Mouse (Mus musculus) CD4-positive, CD25-positive, alpha-beta regulatory T cell, adult 2 months (primary cell): ENCODE data around the gene Tifa.

Experiments used
- DNase-seq: peaks from one replicate; pipeline ENCODE4 v3.0.0-alpha.2; 2012; ENCODE audit warnings: low read depth, low spot score

Gene Tifa

GRCm38 (mm10) chr3:127787032-127787431 is 2.6 kb upstream of the Tifa start:
- DNase-seq: no peak

GRCm38 (mm10) chr3:127788038-127788437 is 1.6 kb upstream of the Tifa start:
- DNase-seq: no peak

DNA sequence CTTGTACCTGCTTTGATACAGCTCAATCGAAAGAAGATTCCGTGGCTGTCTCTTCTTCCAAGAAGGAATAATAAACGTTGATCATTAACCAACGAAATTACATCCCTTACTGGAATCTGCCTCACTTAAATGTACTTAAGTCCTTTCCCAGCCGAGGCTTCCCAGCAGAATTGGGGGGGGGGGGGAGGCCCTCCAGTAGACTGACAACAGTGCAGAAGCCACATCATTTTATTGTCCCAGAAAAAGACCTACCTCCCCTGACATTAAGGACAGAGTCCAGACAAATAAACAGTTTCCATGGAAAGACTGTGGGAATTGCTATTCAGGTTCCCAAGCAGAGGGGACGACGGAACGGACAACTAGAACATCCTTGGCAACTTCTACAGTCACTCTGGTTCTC is 686 bp upstream of the Tifa start:
- no peak for DNase-seq

DNA sequence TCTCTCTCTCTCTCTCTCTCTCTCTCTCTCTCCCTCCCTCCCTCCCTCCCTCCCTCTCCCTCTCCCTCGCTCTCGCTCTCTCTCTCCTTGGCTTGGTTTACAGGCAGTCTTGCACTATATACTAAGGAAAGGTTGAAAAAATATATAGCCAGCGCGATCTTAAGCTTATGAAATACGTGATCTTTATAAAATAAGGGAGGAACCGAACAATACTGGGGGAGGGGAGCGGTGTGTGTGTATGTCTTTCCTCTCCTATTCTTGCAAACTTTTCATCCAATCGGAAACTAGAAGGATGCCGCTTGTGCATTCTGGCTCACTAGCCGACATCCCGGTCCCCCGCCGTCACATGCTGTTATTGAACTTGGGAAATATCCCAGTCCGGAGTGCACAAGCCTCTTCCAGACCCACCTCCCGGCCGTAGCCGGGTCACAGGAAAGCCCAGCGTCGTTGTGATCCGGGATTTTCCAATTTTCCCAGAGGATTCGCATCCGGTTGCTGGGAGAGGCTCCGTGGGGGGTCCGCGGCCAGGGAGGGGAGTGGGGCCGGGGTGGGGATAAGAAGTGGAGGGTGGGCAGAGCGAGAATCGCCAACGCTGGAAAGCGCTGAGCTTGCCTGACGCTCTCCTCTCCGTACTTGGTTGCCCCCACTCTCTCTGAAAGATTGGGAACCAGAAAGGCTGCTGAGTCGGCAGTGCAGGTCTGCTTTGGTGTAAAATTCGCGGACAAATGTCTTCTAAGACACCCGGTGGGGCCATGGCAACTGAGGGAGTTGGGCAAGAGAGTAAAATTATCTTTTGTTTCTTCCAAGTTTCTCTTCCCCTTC is 840 bp downstream of the Tifa start:
- DNase-seq: peak; percentile 40

- DNase-seq: peak; percentile 8
These were observed 1.5 kb downstream of the Tifa start for GRCm38 (mm10) chr3:127791056-127791483.

DNA sequence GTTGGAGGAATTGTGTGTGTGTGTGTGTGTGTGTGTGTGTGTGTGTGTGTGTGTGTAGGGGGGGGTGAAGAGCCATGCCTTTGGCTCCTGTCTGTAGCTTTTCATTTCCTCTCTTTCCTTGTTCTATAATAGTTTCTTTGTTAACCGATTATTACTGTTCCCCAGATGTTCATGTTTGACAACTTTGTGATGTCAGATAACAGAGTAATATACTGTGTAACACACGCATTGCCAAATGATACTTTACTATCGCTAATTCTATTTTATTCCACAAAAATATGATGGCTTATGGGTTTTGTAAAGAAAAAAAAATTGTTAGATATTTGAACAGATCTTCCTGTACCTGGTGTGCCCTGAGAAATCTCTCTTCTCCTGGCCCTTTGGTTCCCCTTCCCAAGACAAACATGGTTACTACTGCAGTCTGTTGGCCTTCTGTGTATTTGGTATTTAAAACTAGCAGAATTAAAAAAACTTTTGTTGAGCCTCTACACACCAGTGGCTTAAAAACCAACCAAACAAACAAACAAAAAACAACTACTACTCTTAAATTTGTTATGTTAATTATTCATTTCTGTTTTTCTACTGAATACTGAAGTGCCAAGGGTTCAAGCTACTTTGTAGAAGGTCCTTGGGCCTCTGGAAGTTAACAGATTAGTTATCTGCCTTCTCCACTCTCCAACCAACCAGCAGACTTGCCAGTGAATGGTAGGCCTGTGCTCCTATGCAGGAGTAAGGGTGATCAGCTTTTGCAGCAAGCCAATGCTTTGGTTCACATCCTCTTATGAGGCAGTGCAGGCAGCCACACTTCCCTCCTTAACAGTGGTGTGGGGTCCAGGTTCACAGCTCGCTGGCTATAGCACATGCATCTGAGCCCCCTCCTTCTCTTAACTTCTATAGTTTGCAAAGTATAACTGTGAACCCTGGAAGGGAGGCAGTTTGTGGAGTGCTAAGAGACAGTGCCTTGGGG is 2.3 kb downstream of the Tifa start:
- no peak for DNase-seq

- no peak for DNase-seq
These were observed 3.4 kb downstream of the Tifa start for GRCm38 (mm10) chr3:127793022-127793421.

GRCm38 (mm10) chr3:127795762-127796161 is 6.2 kb downstream of the Tifa start:
- peak; percentile 9 for DNase-seq

DNA sequence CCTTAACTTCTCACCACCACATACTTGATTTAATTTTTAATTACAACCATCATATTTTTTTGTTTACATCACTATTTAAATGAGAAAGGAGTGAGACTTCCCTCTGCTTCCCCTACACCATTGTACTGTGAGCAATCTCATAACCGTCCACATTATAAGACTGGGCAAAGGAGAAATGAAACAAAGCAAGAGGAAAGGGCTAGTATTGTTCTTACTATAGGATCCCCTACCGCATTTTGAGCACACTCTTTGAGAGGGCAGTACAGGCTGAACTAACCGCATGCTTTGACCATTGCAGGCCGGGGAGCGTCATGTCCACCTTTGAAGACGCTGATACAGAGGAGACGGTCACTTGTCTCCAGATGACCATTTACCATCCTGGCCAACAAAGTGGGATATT is 6.7 kb downstream of the Tifa start:
- no peak for DNase-seq

DNA sequence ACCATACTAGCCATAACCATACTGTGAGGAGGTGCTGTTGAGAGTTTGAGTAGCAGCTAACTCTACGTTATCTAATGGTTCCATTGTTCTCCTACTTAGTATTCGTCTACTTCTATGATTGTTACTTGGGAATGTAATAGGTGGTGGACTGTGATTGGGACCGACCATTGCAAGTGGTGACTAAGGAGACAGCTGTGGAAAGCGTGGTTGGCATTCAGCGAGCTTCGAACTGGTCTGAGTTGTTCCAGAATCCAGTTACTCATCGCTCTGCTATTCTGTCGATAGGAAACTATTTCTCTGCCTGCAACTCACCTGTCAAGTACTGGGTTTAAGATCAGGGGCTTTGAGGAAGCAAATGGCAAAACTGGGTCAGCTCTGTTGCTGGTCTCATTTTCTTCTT is 11.6 kb downstream of the Tifa start:
- DNase-seq: no peak

DNA sequence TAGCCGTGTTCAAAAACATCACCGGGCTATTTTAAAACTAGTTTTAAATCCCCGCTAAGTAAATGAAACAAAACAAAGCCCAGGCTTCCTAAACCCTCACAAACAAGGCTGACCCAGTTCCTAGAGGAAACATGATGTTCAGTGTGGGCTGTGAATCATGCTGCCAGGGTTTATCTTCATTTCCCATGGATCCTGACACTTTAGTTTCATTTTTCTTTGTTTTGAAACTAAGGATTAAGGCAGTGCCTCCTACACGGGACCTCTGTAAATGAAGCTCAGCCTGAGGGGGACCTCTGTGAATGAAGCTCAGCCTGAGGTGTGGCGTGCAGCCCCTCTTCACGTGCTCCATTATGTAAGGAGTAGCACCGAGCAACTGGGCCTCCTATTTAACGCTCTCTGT is 13.2 kb downstream of the Tifa start:
- DNase-seq: no peak

GRCm38 (mm10) chr3:127804439-127804838 is 14.8 kb downstream of the Tifa start:
- DNase-seq: no peak

- no peak for DNase-seq
These were observed 15.5 kb downstream of the Tifa start for GRCm38 (mm10) chr3:127805071-127805470.

DNA sequence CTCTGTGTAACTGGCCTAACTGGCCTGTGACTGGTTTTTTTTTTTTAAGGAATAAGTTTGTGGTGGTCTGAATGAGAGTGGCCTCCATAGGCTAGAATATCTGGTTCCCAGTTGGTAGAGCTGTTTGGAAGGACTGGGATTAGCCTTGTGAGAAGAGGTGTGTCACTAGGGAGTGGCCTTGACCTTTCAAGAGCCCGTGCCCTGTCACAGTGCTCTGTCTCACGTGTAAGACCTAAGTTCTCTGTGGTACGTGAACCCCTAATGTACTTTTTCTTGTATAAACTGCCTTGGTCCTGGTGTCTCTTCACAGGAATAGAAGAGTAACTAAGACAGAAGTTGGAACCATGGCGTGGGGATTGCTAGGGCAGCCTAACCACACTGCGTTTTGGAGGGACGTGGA is 16.4 kb downstream of the Tifa start:
- DNase-seq: no peak

GRCm38 (mm10) chr3:127807846-127808245 is 18.2 kb downstream of the Tifa start:
- DNase-seq: no peak

DNA sequence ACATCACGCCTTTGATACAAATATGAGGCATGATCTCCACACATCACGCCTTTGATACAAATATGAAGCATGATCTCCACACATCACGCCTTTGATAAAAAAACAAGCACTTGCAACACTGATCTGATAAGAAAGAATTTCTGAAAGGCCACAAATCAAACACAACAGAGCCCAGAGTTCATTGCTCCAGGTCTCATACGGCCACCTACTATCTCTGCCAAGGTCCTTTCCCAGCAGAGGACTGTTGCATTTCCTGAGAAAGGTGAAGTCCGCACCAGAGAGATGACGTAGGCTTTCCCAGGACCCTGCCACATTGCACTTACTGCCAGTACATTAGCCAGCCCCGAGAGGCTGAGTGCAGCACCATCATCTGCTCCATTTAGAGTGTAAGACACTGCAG is 19.5 kb downstream of the Tifa start:
- DNase-seq: no peak

- DNase-seq: no peak
These were observed 27.6 kb downstream of the Tifa start for GRCm38 (mm10) chr3:127817120-127817683.

GRCm38 (mm10) chr3:127818694-127819663 is 29.4 kb downstream of the Tifa start:
- DNase-seq: no peak

GRCm38 (mm10) chr3:127820400-127820799 is 30.8 kb downstream of the Tifa start:
- DNase-seq: no peak

- no peak for DNase-seq
These were observed 31.6 kb downstream of the Tifa start for GRCm38 (mm10) chr3:127821209-127821608.
